Mouse (Mus musculus) G1E (cell line): ENCODE data around the gene Mgat1. TPM values are rescaled to one million over a fixed set of nuclear protein-coding genes. Genes with fewer than 3 reads are reported as not detected.
A peak's percentile ranks its signal among the peaks of the same experiment; 100 is the strongest.
"Not testable (repeated sequence)": the region's sequence is repeated elsewhere in the genome, so short reads cannot be mapped to it uniquely, and the experiment has no call there.

Experiments
- ATAC-seq: 2 replicates; pipeline ENCODE4 v1.8.0; 2016; ENCODE audit warnings: mild to moderate bottlenecking; ENCODE audit not compliant: insufficient number of reproducible peaks, poor library complexity, low FRiP score, severe bottlenecking; ENCODE audit errors: extremely low read depth
- DNase-seq: peaks from one replicate; pipeline ENCODE4 v3.0.0; 2012; ENCODE audit warnings: low spot score
- H3K27me3 ChIP-seq: 2 replicates; pipeline ENCODE4 v1.6.1; 2012; ENCODE audit warnings: mild to moderate bottlenecking, low read length, inconsistent platforms; ENCODE audit not compliant: insufficient read depth
- H3K36me3 ChIP-seq: replicated peaks from 2 replicates; pipeline ENCODE3; 2012; ENCODE audit warnings: mild to moderate bottlenecking, inconsistent platforms
- H3K4me1 ChIP-seq: 2 replicates; pipeline ENCODE4 v1.6.1; 2012; ENCODE audit warnings: low read depth, low read length, inconsistent platforms, mixed read lengths; ENCODE audit not compliant: insufficient read depth
- H3K4me3 ChIP-seq: 2 replicates; pipeline ENCODE4 v1.5.1; 2012; ENCODE audit warnings: low read depth, mild to moderate bottlenecking, inconsistent platforms, low read length, moderate library complexity, mixed read lengths
- H3K9me3 ChIP-seq: replicated peaks from 2 replicates; pipeline ENCODE4 v1.6.1; 2012; ENCODE audit warnings: inconsistent platforms
- CTCF ChIP-seq: IDR thresholded peaks from 2 replicates; pipeline ENCODE4 v1.5.1; 2012; ENCODE audit warnings: low read depth, low read length, inconsistent platforms, mixed read lengths
- GATA1 ChIP-seq: IDR thresholded peaks from 2 replicates; pipeline ENCODE4 v1.6.1; 2012; ENCODE audit warnings: borderline replicate concordance, low read length, inconsistent platforms, mixed read lengths
- GATA2 ChIP-seq: IDR thresholded peaks from 2 replicates; pipeline ENCODE4 v1.6.1; 2012; ENCODE audit warnings: low read depth, low read length, inconsistent platforms, borderline replicate concordance
- POLR2AphosphoS5 ChIP-seq: IDR thresholded peaks from 2 replicates; pipeline ENCODE4 v1.6.1; 2012; ENCODE audit warnings: low read depth, low read length, inconsistent platforms; ENCODE audit not compliant: insufficient replicate concordance
- TAL1 ChIP-seq: conservative IDR thresholded peaks from 2 replicates; pipeline ENCODE4 v1.6.1; 2012; ENCODE audit warnings: low read depth, low read length, inconsistent platforms, mixed read lengths
- polyA plus RNA-seq: library from polyadenylated mRNA; stranded (reverse); fragments of >175 nt; gene quantifications from 2 replicates; pipeline ENCODE4 v1.2.3, GENCODE M21; 2012
- total RNA-seq, 2 experiments: library from RNA; stranded (forward) in 1 of 2; stranded (reverse) in 1 of 2; fragments of 200-1000 nt in 1 of 2; fragments of >200 nt in 1 of 2; fragmentation: Nextera tagmentation in 1 of 2; gene quantifications; 2 replicates each; pipeline ENCODE4 v1.2.3; 2014 to 2017

Gene Mgat1
- total and polyA plus RNA-seq, 3 experiments, result 20.0 to 36.9 (median 26.1) TPM

GRCm38 (mm10) chr11:49273834-49274519 is 30.0 kb downstream of the Mgat1 start:
- DNase-seq (no peak), ATAC-seq (no peak)
- Histone ChIP-seq H3K4me3 (no peak overlapping the region), H3K4me1 (peaks cover 7% of the 10 kb centered on the region), H3K9me3 (no peaks in the 10 kb centered on the region), H3K27me3 (peaks cover 12% of the 10 kb centered on the region), H3K36me3 (no peaks in the 10 kb centered on the region)
- TF ChIP-seq POLR2AphosphoS5 (no peak), CTCF (no peak), GATA2 (no peak), GATA1 (no peak), TAL1 (no peak)

DNA sequence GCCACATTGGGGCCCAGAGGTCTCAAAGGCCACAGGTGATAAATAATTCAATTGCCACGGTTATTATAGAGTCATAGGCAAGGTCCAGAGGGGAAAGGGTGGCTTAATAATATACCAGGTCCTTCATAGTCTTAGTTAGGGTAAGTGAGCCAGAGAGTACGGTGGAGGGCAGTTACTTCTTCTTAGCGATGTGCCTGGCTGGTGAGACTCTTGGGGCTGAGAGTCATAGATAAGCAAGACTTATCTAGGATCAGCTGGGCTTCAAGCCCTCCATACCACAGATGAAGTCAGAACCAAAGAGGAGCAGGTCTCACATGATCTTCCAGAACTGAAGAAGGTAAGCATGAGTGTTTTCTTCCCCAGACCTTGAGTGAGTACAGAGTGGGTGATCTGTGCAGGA is 34.2 kb downstream of the Mgat1 start, which contains the start of gene Olfr1393:
Gene Olfr1393, plus strand, starts transcription at position 83 of the 400 bp plus-strand sequence.
- peak; percentile 87 for ATAC-seq
- DNase-seq, result no peak
- no peaks in the 10 kb centered on the region for H3K36me3 ChIP-seq
- no peak within 1 kb of the TSS for H3K4me3 ChIP-seq
- H3K27me3 ChIP-seq, result peaks cover 3% of the 10 kb centered on the region; the same call in 1 of the 2 replicates
- H3K4me1 ChIP-seq, result peaks cover 7% of the 10 kb centered on the region
- TF ChIP-seq POLR2AphosphoS5 (no peak), GATA2 (no peak), GATA1 (no peak), TAL1 (no peak), CTCF (no peak)
- H3K9me3 ChIP-seq, result no peaks in the 10 kb centered on the region

GRCm38 (mm10) chr11:49284982-49285381 is 41.0 kb downstream of the Mgat1 start, which contains the start of gene Olfr1392:
Gene Olfr1392 (plus strand): TSS chr11:49285282.
- not testable (repeated sequence) for H3K4me1 ChIP-seq, H3K36me3 ChIP-seq, ATAC-seq, DNase-seq, H3K4me3 ChIP-seq, H3K9me3 ChIP-seq
- peaks cover 12% of the 10 kb centered on the region; the same call in 1 of the 2 replicates for H3K27me3 ChIP-seq

GRCm38 (mm10) chr11:49287251-49287650 is 43.3 kb downstream of the Mgat1 start:
- no peak overlapping the region for H3K4me3 ChIP-seq
- no peaks in the 10 kb centered on the region for H3K9me3 ChIP-seq
- ATAC-seq, result no peak
- DNase-seq, result no peak
- peaks cover 12% of the 10 kb centered on the region; the same call in 1 of the 2 replicates for H3K27me3 ChIP-seq
- no peaks in the 10 kb centered on the region for H3K36me3 ChIP-seq
- TF ChIP-seq POLR2AphosphoS5 (no peak), TAL1 (no peak), GATA1 (no peak), GATA2 (no peak), CTCF (no peak)
- 0 out of 2 replicates have a peak, but pooled peaks cover 4% of the 10 kb centered on the region for H3K4me1 ChIP-seq

GRCm38 (mm10) chr11:49292777-49293176 is 48.8 kb downstream of the Mgat1 start:
- H3K4me1 ChIP-seq, result no peaks in the 10 kb centered on the region
- DNase-seq, result no peak
- H3K27me3 ChIP-seq, result 0 out of 2 replicates have a peak, but pooled peaks cover 4% of the 10 kb centered on the region
- TF ChIP-seq TAL1, result no peak
- TF ChIP-seq GATA2, result no peak
- TF ChIP-seq POLR2AphosphoS5, result no peak
- TF ChIP-seq CTCF, result no peak
- TF ChIP-seq GATA1, result no peak
- H3K4me3 ChIP-seq, result no peak overlapping the region
- no peaks in the 10 kb centered on the region for H3K36me3 ChIP-seq
- no peaks in the 10 kb centered on the region for H3K9me3 ChIP-seq
- no peak for ATAC-seq

- no peak for DNase-seq
- Histone ChIP-seq H3K4me1 (no peaks in the 10 kb centered on the region), H3K27me3 (no peaks in the 10 kb centered on the region), H3K36me3 (no peaks in the 10 kb centered on the region), H3K9me3 (peaks cover 11% of the 10 kb centered on the region), H3K4me3 (no peak within 1 kb of the TSS)
- TF ChIP-seq TAL1 (no peak), GATA1 (no peak), POLR2AphosphoS5 (no peak), CTCF (no peak), GATA2 (no peak)
- ATAC-seq, result no peak
Measured at GRCm38 (mm10) chr11:49304441-49304840, 60.5 kb downstream of the Mgat1 start, which contains the start of gene Olfr10. Gene Olfr10 (plus strand): TSS chr11:49304741.

DNA sequence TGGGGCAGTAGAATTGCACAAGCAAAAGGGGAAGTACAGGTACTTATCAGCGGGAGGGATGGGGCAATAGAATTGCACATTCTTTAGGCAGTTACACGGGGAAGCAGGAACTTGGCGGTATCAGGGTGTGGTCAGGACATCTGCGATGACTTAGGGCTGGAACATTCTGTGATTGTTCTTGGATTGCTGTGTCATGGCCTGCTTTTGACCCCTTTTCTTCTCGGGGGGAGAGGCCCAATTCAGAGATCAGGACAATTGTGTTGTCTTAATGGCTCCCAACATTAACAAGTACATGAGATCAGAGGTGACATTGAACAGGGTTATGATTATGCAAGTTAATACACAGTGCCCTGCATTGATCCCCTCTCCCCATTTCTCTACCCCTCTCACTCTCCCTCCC is 64.6 kb downstream of the Mgat1 start:
- H3K4me1 ChIP-seq, H3K36me3 ChIP-seq, H3K4me3 ChIP-seq, ATAC-seq, DNase-seq, H3K27me3 ChIP-seq: not testable (repeated sequence)
- peaks cover 11% of the 10 kb centered on the region for H3K9me3 ChIP-seq

Other genes with a start within 250 kb of the Mgat1 start
- 4.6 and 7.8 TPM in 2 replicates for gene 9930111J21Rik2, start 192.9 kb upstream of the Mgat1 start, total RNA-seq (2014; fragmentation: Nextera tagmentation)
- 2.9 and 4.1 TPM in 2 replicates for gene 9930111J21Rik2, start 192.9 kb upstream of the Mgat1 start, total RNA-seq (2017)
- 0.04 and 0.07 TPM in 2 replicates for gene 9930111J21Rik2, start 192.9 kb upstream of the Mgat1 start, polyA plus RNA-seq
- gene Tgtp2, start 180.0 kb upstream of the Mgat1 start, total RNA-seq (2014; fragmentation: Nextera tagmentation), result 8.3 and 10.0 TPM in 2 replicates
- 23.1 and 25.2 TPM in 2 replicates for gene Tgtp2, start 180.0 kb upstream of the Mgat1 start, total RNA-seq (2017)
- gene Tgtp2, start 180.0 kb upstream of the Mgat1 start, polyA plus RNA-seq, result 0.20 and 0.26 TPM in 2 replicates
- 16.5 and 25.1 TPM in 2 replicates for gene Ifi47, start 167.6 kb upstream of the Mgat1 start, total RNA-seq (2014; fragmentation: Nextera tagmentation)
- 31.6 and 32.2 TPM in 2 replicates for gene Ifi47, start 167.6 kb upstream of the Mgat1 start, total RNA-seq (2017)
- 0.81 and 0.99 TPM in 2 replicates for gene Ifi47, start 167.6 kb upstream of the Mgat1 start, polyA plus RNA-seq
- not detected in 2 replicates for gene Olfr1396, start 129.3 kb upstream of the Mgat1 start, total RNA-seq (2014; fragmentation: Nextera tagmentation)
- gene Olfr1396, start 129.3 kb upstream of the Mgat1 start, total RNA-seq (2017), result 0.06 and 0.11 TPM in 2 replicates
- gene Olfr1396, start 129.3 kb upstream of the Mgat1 start, polyA plus RNA-seq, result not detected in 2 replicates
- not detected in 2 replicates for gene Olfr1395, start 101.9 kb upstream of the Mgat1 start, total RNA-seq (2014; fragmentation: Nextera tagmentation)
- 0.06 and 0.16 TPM in 2 replicates for gene Olfr1395, start 101.9 kb upstream of the Mgat1 start, total RNA-seq (2017)
- not detected in 2 replicates for gene Olfr1395, start 101.9 kb upstream of the Mgat1 start, polyA plus RNA-seq
- gene Olfr1394, start 89.8 kb upstream of the Mgat1 start, total RNA-seq (2014; fragmentation: Nextera tagmentation), result not detected in 2 replicates
- 0.16 and 0.17 TPM in 2 replicates for gene Olfr1394, start 89.8 kb upstream of the Mgat1 start, total RNA-seq (2017)
- gene Olfr1394, start 89.8 kb upstream of the Mgat1 start, polyA plus RNA-seq, result not detected in 2 replicates
- not detected in 2 replicates for gene Btnl9, start 57.0 kb upstream of the Mgat1 start, total RNA-seq (2014; fragmentation: Nextera tagmentation)
- 0.17 and 0.22 TPM in 2 replicates for gene Btnl9, start 57.0 kb upstream of the Mgat1 start, total RNA-seq (2017)
- gene Btnl9, start 57.0 kb upstream of the Mgat1 start, polyA plus RNA-seq, result not detected in 2 replicates
- gene Zfp62, start 40.9 kb upstream of the Mgat1 start, total RNA-seq (2014; fragmentation: Nextera tagmentation), result 143 and 160 TPM in 2 replicates
- 72.7 and 78.2 TPM in 2 replicates for gene Zfp62, start 40.9 kb upstream of the Mgat1 start, total RNA-seq (2017)
- 6.5 and 13.3 TPM in 2 replicates for gene Zfp62, start 40.9 kb upstream of the Mgat1 start, polyA plus RNA-seq
- not detected in 2 replicates for gene Olfr1393, start 34.1 kb downstream of the Mgat1 start, total RNA-seq (2014; fragmentation: Nextera tagmentation)
- gene Olfr1393, start 34.1 kb downstream of the Mgat1 start, total RNA-seq (2017), result 0.35 and 0.55 TPM in 2 replicates
- gene Olfr1393, start 34.1 kb downstream of the Mgat1 start, polyA plus RNA-seq, result not detected in 2 replicates
- 0.44 TPM in 1 of 2 replicates, not detected in the other for gene Olfr1392, start 41.1 kb downstream of the Mgat1 start, total RNA-seq (2014; fragmentation: Nextera tagmentation)
- gene Olfr1392, start 41.1 kb downstream of the Mgat1 start, total RNA-seq (2017), result 0.11 and 0.12 TPM in 2 replicates
- not detected in 2 replicates for gene Olfr1392, start 41.1 kb downstream of the Mgat1 start, polyA plus RNA-seq
- gene Olfr10, start 60.5 kb downstream of the Mgat1 start, total RNA-seq (2014; fragmentation: Nextera tagmentation), result not detected in 2 replicates
- 0.11 TPM in 1 of 2 replicates, not detected in the other for gene Olfr10, start 60.5 kb downstream of the Mgat1 start, total RNA-seq (2017)
- not detected in 2 replicates for gene Olfr10, start 60.5 kb downstream of the Mgat1 start, polyA plus RNA-seq
- not detected in 2 replicates for gene Olfr1391, start 78.6 kb downstream of the Mgat1 start, total RNA-seq (2014; fragmentation: Nextera tagmentation)
- 0.16 TPM in 1 of 2 replicates, not detected in the other for gene Olfr1391, start 78.6 kb downstream of the Mgat1 start, total RNA-seq (2017)
- gene Olfr1391, start 78.6 kb downstream of the Mgat1 start, polyA plus RNA-seq, result not detected in 2 replicates
- gene Olfr1390, start 91.0 kb downstream of the Mgat1 start, total RNA-seq (2014; fragmentation: Nextera tagmentation), result not detected in 2 replicates
- gene Olfr1390, start 91.0 kb downstream of the Mgat1 start, total RNA-seq (2017), result 0.12 and 0.22 TPM in 2 replicates
- not detected in 2 replicates for gene Olfr1390, start 91.0 kb downstream of the Mgat1 start, polyA plus RNA-seq
- gene Olfr1389, start 178.9 kb downstream of the Mgat1 start, total RNA-seq (2014; fragmentation: Nextera tagmentation), result not detected in 2 replicates
- 0.12 and 0.22 TPM in 2 replicates for gene Olfr1389, start 178.9 kb downstream of the Mgat1 start, total RNA-seq (2017)
- gene Olfr1389, start 178.9 kb downstream of the Mgat1 start, polyA plus RNA-seq, result not detected in 2 replicates
- gene Olfr1388, start 192.4 kb downstream of the Mgat1 start, total RNA-seq (2014; fragmentation: Nextera tagmentation), result 0.87 and 0.98 TPM in 2 replicates
- 0.60 and 1.2 TPM in 2 replicates for gene Olfr1388, start 192.4 kb downstream of the Mgat1 start, total RNA-seq (2017)
- 0.04 and 0.12 TPM in 2 replicates for gene Olfr1388, start 192.4 kb downstream of the Mgat1 start, polyA plus RNA-seq
- gene Olfr1387, start 211.2 kb downstream of the Mgat1 start, total RNA-seq (2014; fragmentation: Nextera tagmentation), result not detected in 2 replicates
- 0.05 and 0.46 TPM in 2 replicates for gene Olfr1387, start 211.2 kb downstream of the Mgat1 start, total RNA-seq (2017)
- gene Olfr1387, start 211.2 kb downstream of the Mgat1 start, polyA plus RNA-seq, result not detected in 2 replicates
- gene Olfr1386, start 220.9 kb downstream of the Mgat1 start, total RNA-seq (2014; fragmentation: Nextera tagmentation), result not detected in 2 replicates
- gene Olfr1386, start 220.9 kb downstream of the Mgat1 start, total RNA-seq (2017), result 0.22 and 0.23 TPM in 2 replicates
- gene Olfr1386, start 220.9 kb downstream of the Mgat1 start, polyA plus RNA-seq, result not detected in 2 replicates
- not detected in 2 replicates for gene Olfr1385, start 244.9 kb downstream of the Mgat1 start, total RNA-seq (2014; fragmentation: Nextera tagmentation)
- 0.22 and 0.35 TPM in 2 replicates for gene Olfr1385, start 244.9 kb downstream of the Mgat1 start, total RNA-seq (2017)
- gene Olfr1385, start 244.9 kb downstream of the Mgat1 start, polyA plus RNA-seq, result not detected in 2 replicates